Mouse (Mus musculus) right cerebral cortex, postnatal 14 days (tissue): Measurements from ENCODE around the gene Tmtc4.

Experiments used
- DNase-seq: peaks from one replicate; pipeline ENCODE4 v3.0.0; 2022

The Tmtc4 gene

GRCm38 (mm10) chr14:122901177-122901576 lies 82.7 kb downstream of the Tmtc4 start:
- no peak for DNase-seq

GRCm38 (mm10) chr14:122900679-122901078 lies 83.2 kb downstream of the Tmtc4 start:
- DNase-seq: peak; percentile 23

GRCm38 (mm10) chr14:122898550-122898949 lies 85.3 kb downstream of the Tmtc4 start:
- no peak for DNase-seq

- no peak for DNase-seq
Measured at GRCm38 (mm10) chr14:122896106-122896505, 87.7 kb downstream of the Tmtc4 start.

- DNase-seq: no peak
Measured at GRCm38 (mm10) chr14:122891470-122891968, 92.3 kb downstream of the Tmtc4 start.

GRCm38 (mm10) chr14:122888480-122888872 lies 95.4 kb downstream of the Tmtc4 start:
- no peak for DNase-seq

- no peak for DNase-seq
Measured at GRCm38 (mm10) chr14:122887702-122888479, 95.9 kb downstream of the Tmtc4 start.

- DNase-seq: no peak
Measured at GRCm38 (mm10) chr14:122887278-122887677, 96.6 kb downstream of the Tmtc4 start.

GRCm38 (mm10) chr14:122885893-122886292 lies 97.9 kb downstream of the Tmtc4 start:
- no peak for DNase-seq

GRCm38 (mm10) chr14:122883821-122884584 lies 99.8 kb downstream of the Tmtc4 start:
- no peak for DNase-seq

GRCm38 (mm10) chr14:122883410-122883806 lies 100.4 kb downstream of the Tmtc4 start:
- DNase-seq: no peak

- no peak for DNase-seq
Measured at GRCm38 (mm10) chr14:122882795-122883409, 100.9 kb downstream of the Tmtc4 start.

GRCm38 (mm10) chr14:122882201-122882639 lies 101.6 kb downstream of the Tmtc4 start:
- no peak for DNase-seq

- no peak for DNase-seq
Measured at GRCm38 (mm10) chr14:122881699-122882098, 102.1 kb downstream of the Tmtc4 start.

GRCm38 (mm10) chr14:122880291-122880690 lies 103.5 kb downstream of the Tmtc4 start:
- DNase-seq: no peak

- DNase-seq: no peak
Measured at GRCm38 (mm10) chr14:122877787-122878186, 106.0 kb downstream of the Tmtc4 start.

- no peak for DNase-seq
Measured at GRCm38 (mm10) chr14:122876723-122877122, 107.1 kb downstream of the Tmtc4 start.

- peak; percentile 80 for DNase-seq
Measured at GRCm38 (mm10) chr14:122876163-122876562, 107.7 kb downstream of the Tmtc4 start.

GRCm38 (mm10) chr14:122875636-122876035 lies 108.2 kb downstream of the Tmtc4 start:
- DNase-seq: no peak

GRCm38 (mm10) chr14:122875056-122875455 lies 108.8 kb downstream of the Tmtc4 start:
- no peak for DNase-seq

- DNase-seq: no peak
Measured at GRCm38 (mm10) chr14:122872612-122873011, 111.2 kb downstream of the Tmtc4 start.

GRCm38 (mm10) chr14:122871841-122872580 lies 111.8 kb downstream of the Tmtc4 start:
- DNase-seq: no peak

GRCm38 (mm10) chr14:122869831-122870230 lies 114.0 kb downstream of the Tmtc4 start:
- DNase-seq: no peak
